Mouse (Mus musculus): ENCODE results near the gene Klrb1c. TPM values are rescaled to one million over a fixed set of nuclear protein-coding genes. Genes with fewer than 3 reads are reported as not detected.
"Not testable (repeated sequence)": the region's sequence is repeated elsewhere in the genome, so short reads cannot be mapped to it uniquely, and the experiment has no call there.

Gene Klrb1c
- polyA plus RNA-seq, 1 experiment, result 8.5 TPM

DNA sequence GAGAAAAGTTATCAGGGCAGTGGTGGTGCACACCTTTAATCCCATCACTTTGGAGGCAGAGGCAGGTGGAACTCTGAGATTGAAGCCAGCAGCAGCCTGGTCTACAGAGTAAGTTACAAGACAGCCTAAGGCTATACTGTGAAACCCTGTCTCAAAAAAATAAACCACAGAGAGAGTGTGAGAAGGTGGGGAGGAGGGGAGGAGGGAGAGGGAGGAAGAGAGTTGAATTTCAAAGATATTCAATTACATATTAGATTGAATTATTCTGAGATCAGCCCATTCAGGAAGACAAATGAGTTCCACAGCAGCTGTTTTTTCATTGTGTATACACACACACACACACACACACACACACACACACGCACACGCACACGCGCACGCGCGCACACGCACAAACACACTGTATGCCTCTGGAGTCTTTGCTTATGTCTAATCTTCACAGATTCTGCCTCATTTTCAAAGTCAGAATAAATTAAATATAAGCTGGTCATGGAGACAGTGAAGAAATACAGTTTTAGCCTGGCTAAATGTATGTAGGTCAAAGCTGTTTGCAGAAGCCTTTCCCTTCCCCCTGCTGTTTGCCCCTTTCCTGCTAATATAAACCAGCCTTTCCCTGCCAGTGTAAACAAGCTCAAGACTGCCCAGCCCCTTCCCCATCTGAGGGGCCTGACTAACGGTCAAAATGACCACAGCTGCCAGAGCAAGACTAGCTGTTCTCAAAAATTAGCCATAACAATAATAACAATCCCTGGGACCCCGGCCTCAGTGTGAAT lies 19.3 kb downstream of the Klrb1c start:
- Histone ChIP-seq H3K27ac (ENCODE audit: insufficient read depth, low read length) (no peak overlapping the region; the same call in 1 of the 2 replicates), H3K27me3 (ENCODE audit: control insufficient read depth, insufficient read depth, low read length) (no peaks in the 10 kb centered on the region), H3K4me3 (ENCODE audit: extremely low read depth, insufficient read depth, insufficient read length) (no peak overlapping the region), H3K4me1 (ENCODE audit: control insufficient read depth, insufficient read depth, insufficient read length) (peaks cover 2% of the 10 kb centered on the region; the same call in 1 of the 2 replicates), H3K36me3 (ENCODE audit: control insufficient read depth, insufficient read depth, low read length) (no peaks in the 10 kb centered on the region)
- no peak for DNase-seq (ENCODE audit: low read depth in 1 of 2, low spot score in 2 of 2)
- 86% methylated on average over 10 of the region's 10 CpGs for WGBS
- TF ChIP-seq POLR2A (IDR thresholded peaks at IDR 0.05; ENCODE audit: low read depth, low read length) (no peak), CTCF (IDR thresholded peaks at IDR 0.05; ENCODE audit: extremely low read depth, insufficient read depth, insufficient read length, insufficient replicate concordance) (no peak)

DNA sequence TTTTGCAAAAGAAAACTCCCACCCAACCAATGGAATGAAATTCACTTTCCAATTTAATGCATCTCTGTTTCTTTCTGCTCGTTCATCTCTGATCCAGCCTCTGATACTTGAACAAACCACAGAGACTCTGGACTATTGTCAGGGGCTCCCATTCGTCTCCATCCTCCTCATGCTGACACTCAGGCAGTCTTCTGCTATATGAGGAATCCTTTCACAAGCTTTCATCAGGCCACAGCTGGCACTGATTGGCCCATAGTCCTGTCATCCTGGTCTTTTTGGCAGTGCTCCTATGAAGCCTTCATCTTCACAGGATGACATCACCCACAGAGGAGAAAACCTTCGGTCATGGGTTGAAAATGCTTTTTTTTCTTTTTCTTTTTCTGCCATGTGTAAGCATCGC lies 21.0 kb downstream of the Klrb1c start:
- DNase-seq (ENCODE audit: low read depth in 1 of 2, low spot score in 2 of 2), result no peak
- Histone ChIP-seq H3K4me1 (ENCODE audit: control insufficient read depth, insufficient read depth, insufficient read length) (peaks cover 2% of the 10 kb centered on the region; the same call in 1 of the 2 replicates), H3K27ac (ENCODE audit: insufficient read depth, low read length) (no peak overlapping the region), H3K27me3 (ENCODE audit: control insufficient read depth, insufficient read depth, low read length) (no peaks in the 10 kb centered on the region), H3K4me3 (ENCODE audit: extremely low read depth, insufficient read depth, insufficient read length) (no peak overlapping the region), H3K36me3 (ENCODE audit: control insufficient read depth, insufficient read depth, low read length) (no peaks in the 10 kb centered on the region)
- 82% methylated on average over 4 of the region's 4 CpGs for WGBS
- TF ChIP-seq POLR2A (IDR thresholded peaks at IDR 0.05; ENCODE audit: low read depth, low read length), result no peak
- TF ChIP-seq CTCF (IDR thresholded peaks at IDR 0.05; ENCODE audit: extremely low read depth, insufficient read depth, insufficient read length, insufficient replicate concordance), result no peak

DNA sequence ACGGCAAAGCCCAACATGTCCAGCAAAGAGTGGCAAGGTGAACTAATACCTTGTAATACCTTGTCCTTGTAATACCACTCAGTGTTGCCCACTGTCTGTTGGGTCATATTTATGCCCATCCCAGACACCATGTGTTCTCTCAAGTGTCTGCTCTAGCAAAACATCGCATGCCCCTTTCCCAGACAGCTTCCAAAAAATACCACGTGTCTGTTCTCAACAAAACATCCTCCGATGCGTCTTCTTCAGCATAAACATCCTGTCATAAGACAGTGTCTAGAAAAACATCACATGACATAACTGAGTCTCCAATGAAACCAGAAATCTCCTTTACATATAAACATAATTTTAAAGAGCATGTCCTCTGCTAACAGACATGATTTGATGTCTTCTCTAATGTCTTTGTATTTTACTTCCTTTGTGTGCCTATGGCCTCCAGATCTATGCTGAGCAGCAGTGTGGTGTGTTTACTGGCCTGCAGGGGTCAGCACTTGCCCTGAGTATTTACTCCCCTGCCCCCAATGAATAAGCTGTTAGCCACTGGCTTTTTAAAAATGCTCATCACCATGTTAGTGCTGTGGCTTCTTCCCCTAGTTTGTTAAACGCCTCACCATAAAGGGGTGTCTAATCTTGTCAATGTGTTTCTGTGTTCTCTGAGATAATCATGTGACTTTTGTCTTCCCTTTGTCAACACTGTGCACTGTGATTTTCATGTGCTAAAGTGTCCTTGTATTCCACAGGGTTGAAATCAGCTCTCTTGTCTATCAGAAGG lies 22.3 kb downstream of the Klrb1c start:
- 63% methylated on average over 6 of the region's 6 CpGs for WGBS
- H3K27ac ChIP-seq (ENCODE audit: insufficient read depth, low read length); H3K36me3 ChIP-seq (ENCODE audit: control insufficient read depth, insufficient read depth, low read length); H3K4me3 ChIP-seq (ENCODE audit: extremely low read depth, insufficient read depth, insufficient read length); H3K27me3 ChIP-seq (ENCODE audit: control insufficient read depth, insufficient read depth, low read length); H3K4me1 ChIP-seq (ENCODE audit: control insufficient read depth, insufficient read depth, insufficient read length): not testable (repeated sequence)
- TF ChIP-seq CTCF (IDR thresholded peaks at IDR 0.05; ENCODE audit: extremely low read depth, insufficient read depth, insufficient read length, insufficient replicate concordance), result peak; percentile 32; the same call in 1 of the 2 replicates
- peak; percentile 57 to 61 for DNase-seq (ENCODE audit: low read depth in 1 of 2, low spot score in 2 of 2)

DNA sequence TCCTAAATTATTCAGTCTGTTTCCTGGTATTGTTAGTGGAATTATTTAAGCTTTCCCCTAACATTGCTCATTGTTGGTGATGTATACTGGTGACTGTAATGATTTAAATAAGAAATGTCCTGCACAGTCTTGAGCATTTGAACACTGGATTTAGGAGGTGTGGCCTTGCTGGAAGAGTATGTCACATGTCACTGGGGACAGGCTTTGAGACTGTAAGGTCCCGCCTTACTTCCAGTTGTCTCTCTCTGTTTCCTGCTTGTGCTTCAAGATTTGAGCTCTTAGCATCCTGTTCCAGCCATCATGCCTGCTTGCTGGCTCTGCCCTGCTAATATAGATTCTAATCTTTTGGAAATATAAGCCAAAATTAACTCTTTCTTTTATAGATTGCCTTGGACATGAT lies 23.8 kb downstream of the Klrb1c start:
- Histone ChIP-seq H3K4me1 (ENCODE audit: control insufficient read depth, insufficient read depth, insufficient read length) (no peaks in the 10 kb centered on the region; the same call in 1 of the 2 replicates), H3K27me3 (ENCODE audit: control insufficient read depth, insufficient read depth, low read length) (no peaks in the 10 kb centered on the region), H3K4me3 (ENCODE audit: extremely low read depth, insufficient read depth, insufficient read length) (no peak overlapping the region), H3K36me3 (ENCODE audit: control insufficient read depth, insufficient read depth, low read length) (no peaks in the 10 kb centered on the region), H3K27ac (ENCODE audit: insufficient read depth, low read length) (no peak overlapping the region)
- 77% methylated on average over 1 of the region's 1 CpGs for WGBS
- no peak for DNase-seq (ENCODE audit: low read depth in 1 of 2, low spot score in 2 of 2)
- TF ChIP-seq CTCF (IDR thresholded peaks at IDR 0.05; ENCODE audit: extremely low read depth, insufficient read depth, insufficient read length, insufficient replicate concordance) (no peak), POLR2A (IDR thresholded peaks at IDR 0.05; ENCODE audit: low read depth, low read length) (no peak)

DNA sequence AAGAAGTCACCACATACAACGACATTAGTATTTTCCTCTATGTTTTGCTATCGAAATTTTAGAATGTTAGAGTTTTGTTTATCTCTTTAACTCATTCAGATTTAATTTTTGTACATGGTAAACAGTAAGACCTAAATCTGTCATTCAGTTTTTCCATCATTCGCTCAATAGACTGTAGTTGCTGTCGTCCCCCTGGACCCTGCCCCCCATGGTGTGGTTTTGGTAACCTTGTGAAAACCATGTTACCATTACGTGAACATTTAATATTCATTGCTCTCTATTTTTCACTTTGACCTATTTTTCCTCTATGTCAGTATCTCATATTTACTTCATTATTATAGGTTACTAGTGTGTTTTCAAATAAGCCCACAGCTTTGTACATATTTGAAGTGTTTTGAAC lies 24.4 kb downstream of the Klrb1c start:
- no peaks in the 10 kb centered on the region; the same call in 1 of the 2 replicates for H3K4me1 ChIP-seq (ENCODE audit: control insufficient read depth, insufficient read depth, insufficient read length)
- peak overlapping the region; percentile 87 for H3K4me3 ChIP-seq (ENCODE audit: extremely low read depth, insufficient read depth, insufficient read length)
- WGBS, result 9% methylated on average over 5 of the region's 5 CpGs
- no peaks in the 10 kb centered on the region for H3K36me3 ChIP-seq (ENCODE audit: control insufficient read depth, insufficient read depth, low read length)
- no peak for TF ChIP-seq CTCF (IDR thresholded peaks at IDR 0.05; ENCODE audit: extremely low read depth, insufficient read depth, insufficient read length, insufficient replicate concordance)
- no peak for TF ChIP-seq POLR2A (IDR thresholded peaks at IDR 0.05; ENCODE audit: low read depth, low read length)
- H3K27ac ChIP-seq (ENCODE audit: insufficient read depth, low read length), result no peak overlapping the region
- no peaks in the 10 kb centered on the region for H3K27me3 ChIP-seq (ENCODE audit: control insufficient read depth, insufficient read depth, low read length)
- DNase-seq (ENCODE audit: low read depth in 1 of 2, low spot score in 2 of 2), result no peak

DNA sequence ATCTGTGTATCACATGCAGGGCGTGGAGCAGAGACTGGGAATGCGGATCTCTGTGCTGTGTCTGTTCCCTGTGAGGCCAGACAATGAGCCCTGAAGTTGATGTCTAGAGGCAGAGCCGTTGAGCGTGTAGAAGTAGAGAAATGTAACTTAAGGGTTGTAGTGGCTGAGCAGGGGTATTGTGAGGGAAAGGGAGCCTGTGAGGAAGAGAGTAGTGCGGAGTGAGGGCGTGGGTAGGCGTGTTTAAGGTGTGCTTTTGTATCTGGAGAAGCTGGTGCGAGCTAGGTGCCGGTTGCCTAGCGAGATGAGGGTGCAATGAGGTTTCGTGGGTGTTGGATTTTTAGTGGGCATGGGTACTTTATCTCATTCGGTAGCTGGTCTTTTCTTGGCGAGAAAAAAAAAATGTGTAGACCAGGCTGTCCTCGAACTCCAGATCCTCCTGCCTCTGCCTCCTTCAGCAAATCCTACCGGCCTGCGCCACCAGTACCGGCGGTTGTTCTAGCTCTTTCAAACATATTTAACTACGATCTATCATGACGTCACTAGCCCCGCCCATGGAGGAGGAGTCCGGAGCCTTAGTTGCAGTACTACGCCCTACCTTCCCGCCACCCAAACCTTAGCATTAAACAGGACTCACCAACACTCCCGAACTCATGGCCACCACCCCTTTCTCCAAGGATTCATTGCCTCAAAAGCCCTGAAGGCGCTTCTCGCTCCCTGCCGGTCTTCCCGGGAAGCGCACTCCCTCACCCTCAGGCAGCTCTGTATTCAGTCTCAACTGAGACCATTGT lies 25.1 kb downstream of the Klrb1c start:
- H3K4me3 ChIP-seq (ENCODE audit: extremely low read depth, insufficient read depth, insufficient read length), result peak overlapping the region; percentile 87
- peak; percentile 84 to 89 for DNase-seq (ENCODE audit: low read depth in 1 of 2, low spot score in 2 of 2)
- H3K27me3 ChIP-seq (ENCODE audit: control insufficient read depth, insufficient read depth, low read length), result no peaks in the 10 kb centered on the region
- no peaks in the 10 kb centered on the region for H3K36me3 ChIP-seq (ENCODE audit: control insufficient read depth, insufficient read depth, low read length)
- H3K27ac ChIP-seq (ENCODE audit: insufficient read depth, low read length), result peak overlapping the region; percentile 71
- no peaks in the 10 kb centered on the region; the same call in 1 of the 2 replicates for H3K4me1 ChIP-seq (ENCODE audit: control insufficient read depth, insufficient read depth, insufficient read length)
- TF ChIP-seq POLR2A (IDR thresholded peaks at IDR 0.05; ENCODE audit: low read depth, low read length) (no peak), CTCF (IDR thresholded peaks at IDR 0.05; ENCODE audit: extremely low read depth, insufficient read depth, insufficient read length, insufficient replicate concordance) (no peak; the same call in 1 of the 2 replicates)
- WGBS, result 3% methylated on average over 30 of the region's 30 CpGs

DNA sequence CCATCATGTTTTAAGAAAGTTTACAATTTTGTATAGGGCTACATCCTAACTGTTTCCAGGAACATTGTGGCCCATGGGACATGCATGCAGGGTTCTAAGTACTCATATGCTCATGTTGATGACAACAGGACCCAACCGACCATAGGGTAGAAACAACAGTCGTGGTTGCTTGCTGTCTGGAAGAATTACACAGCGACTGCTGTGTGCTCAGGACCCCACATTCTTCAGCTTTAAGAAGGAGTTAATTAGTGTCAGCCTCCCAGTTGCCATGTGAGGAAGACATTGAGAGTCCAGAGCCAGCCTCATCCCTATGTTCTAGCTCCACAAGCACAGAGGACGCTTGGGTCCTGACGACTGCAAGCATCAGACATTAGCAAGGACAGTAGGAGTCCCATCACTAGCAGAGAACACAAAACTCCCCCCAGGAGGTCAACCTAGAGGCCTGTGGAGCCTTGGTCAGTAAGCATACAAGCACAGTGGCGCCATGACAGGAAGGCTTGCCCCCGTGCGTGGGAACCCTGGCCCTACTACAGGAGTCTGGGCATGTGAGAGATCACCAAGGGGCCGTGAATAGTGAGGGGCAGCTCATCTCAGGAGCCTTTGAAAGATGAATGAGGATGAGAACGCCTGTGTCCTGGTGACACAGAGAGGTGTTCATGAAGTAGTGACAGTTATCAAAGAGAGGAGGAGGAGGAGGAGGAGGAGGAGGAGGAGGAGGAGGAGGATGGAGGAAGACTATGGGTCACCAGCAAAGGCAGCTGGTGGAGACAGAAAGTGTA lies 25.9 kb downstream of the Klrb1c start:
- H3K4me3 ChIP-seq (ENCODE audit: extremely low read depth, insufficient read depth, insufficient read length); H3K4me1 ChIP-seq (ENCODE audit: control insufficient read depth, insufficient read depth, insufficient read length); H3K36me3 ChIP-seq (ENCODE audit: control insufficient read depth, insufficient read depth, low read length); H3K27me3 ChIP-seq (ENCODE audit: control insufficient read depth, insufficient read depth, low read length); DNase-seq (ENCODE audit: low read depth in 1 of 2, low spot score in 2 of 2); H3K27ac ChIP-seq (ENCODE audit: insufficient read depth, low read length): not testable (repeated sequence)
- WGBS, result 89% methylated on average over 9 of the region's 10 CpGs
